Mouse (Mus musculus) heart, postnatal 0 days (tissue): ENCODE results near the gene Psap.

Source experiments
- CTCF ChIP-seq: IDR thresholded peaks from 2 replicates; pipeline ENCODE4 v1.5.1; 2016; ENCODE audit warnings: antibody characterized with exemption, control low read depth, low read depth
- EP300 ChIP-seq: IDR thresholded peaks from 2 replicates; pipeline ENCODE4 v1.6.1; 2016; ENCODE audit warnings: antibody characterized with exemption, low read depth

GRCm38 (mm10) chr10:60350805-60351167 lies 73.4 kb downstream of the Psap start:
- TF ChIP-seq CTCF (no peak), EP300 (no peak)
